Mouse (Mus musculus): ENCODE measurements around the gene Cysltr2. TPM values are rescaled to one million over a fixed set of nuclear protein-coding genes. Genes with fewer than 3 reads are reported as not detected.

Gene Cysltr2
- 0.18 and 0.49 TPM in 2 replicates for polyA plus RNA-seq (2014; fragmentation: Nextera tagmentation; extraction: Ambion mirVana)

GRCm38 (mm10) chr14:73048937-73049336 lies at the start of gene Cysltr2:
Gene Cysltr2, minus strand, starts transcription at chr14:73049114.
- ATAC-seq (replicated peaks; ENCODE audit: low FRiP score) (no peak), DNase-seq (ENCODE audit: low spot score) (no peak)
- 70% methylated on average over 6 of the region's 6 CpGs for WGBS

DNA sequence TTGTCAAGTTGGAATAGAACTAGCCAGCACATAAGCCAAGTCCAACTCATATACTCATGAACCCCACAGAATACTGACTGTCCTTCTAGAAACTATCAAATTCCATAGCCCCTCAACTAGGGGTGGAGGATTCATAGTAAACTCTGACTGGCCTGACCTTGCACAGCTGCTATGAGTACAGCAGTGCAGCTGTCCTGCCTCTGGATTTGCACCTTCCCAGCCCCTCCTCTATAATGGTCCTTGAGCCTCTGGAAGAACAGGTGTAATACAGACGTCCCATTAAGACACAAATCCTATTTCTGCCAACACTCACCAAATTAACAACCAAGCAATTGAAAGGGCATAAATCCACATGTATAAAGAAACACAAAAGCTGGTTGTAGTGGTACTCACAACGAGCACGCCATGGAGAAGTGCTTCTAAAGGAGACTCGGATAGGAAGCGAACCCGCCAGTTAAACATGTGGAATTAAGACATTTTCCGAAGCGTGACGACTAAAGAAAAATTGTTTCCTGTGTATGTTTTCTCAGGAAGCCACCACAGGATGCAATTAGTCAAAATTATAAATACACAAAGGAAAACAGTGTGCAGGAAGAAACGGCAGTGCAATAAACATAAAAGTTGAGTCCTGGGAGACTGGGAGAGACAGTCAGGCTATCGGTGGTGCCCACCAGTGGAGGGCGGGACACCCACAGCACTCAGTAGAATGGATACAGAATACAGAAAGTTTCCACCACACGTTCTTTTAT lies 46.1 kb upstream of the Cysltr2 start:
- H3K9me3 ChIP-seq (ENCODE audit: control insufficient read depth, low read length), result no peaks in the 10 kb centered on the region
- DNase-seq (ENCODE audit: low spot score) (peak; percentile 12), ATAC-seq (replicated peaks; ENCODE audit: low FRiP score) (no peak)
- no peaks in the 10 kb centered on the region for H3K4me1 ChIP-seq (replicated peaks; ENCODE audit: control insufficient read depth, insufficient read depth, low read length)
- H3K27ac ChIP-seq (ENCODE audit: low read depth, low read length), result no peak overlapping the region
- no peak overlapping the region for H3K4me3 ChIP-seq (ENCODE audit: low read depth, low read length)
- WGBS, result 74% methylated on average over 13 of the region's 13 CpGs
- no peak overlapping the region for H3K4me2 ChIP-seq
- H3K9ac ChIP-seq (ENCODE audit: low read depth, low read length), result no peak overlapping the region
- no peaks in the 10 kb centered on the region for H3K36me3 ChIP-seq (ENCODE audit: control insufficient read depth, insufficient read depth, low read length)
- no peaks in the 10 kb centered on the region for H3K27me3 ChIP-seq (replicated peaks; ENCODE audit: control insufficient read depth, insufficient read depth, low read length)

More at GRCm38 (mm10) chr14:73048937-73049336, at the start of gene Cysltr2:
- Histone ChIP-seq H3K9me3 (ENCODE audit: control insufficient read depth, low read length) (no peaks in the 10 kb centered on the region), H3K27ac (ENCODE audit: low read depth, low read length) (no peak within 1 kb of the TSS), H3K4me2 (no peak within 1 kb of the TSS), H3K27me3 (replicated peaks; ENCODE audit: control insufficient read depth, insufficient read depth, low read length) (no peaks in the 10 kb centered on the region), H3K36me3 (ENCODE audit: control insufficient read depth, insufficient read depth, low read length) (no peaks in the 10 kb centered on the region), H3K9ac (ENCODE audit: low read depth, low read length) (no peak within 1 kb of the TSS), H3K4me1 (replicated peaks; ENCODE audit: control insufficient read depth, insufficient read depth, low read length) (no peaks in the 10 kb centered on the region), H3K4me3 (ENCODE audit: low read depth, low read length) (no peak within 1 kb of the TSS)

- H3K4me1 ChIP-seq (replicated peaks; ENCODE audit: control insufficient read depth, insufficient read depth, low read length), result no peaks in the 10 kb centered on the region
- no peaks in the 10 kb centered on the region for H3K9me3 ChIP-seq (ENCODE audit: control insufficient read depth, low read length)
- 87% methylated on average over 3 of the region's 3 CpGs for WGBS
- no peak overlapping the region for H3K4me3 ChIP-seq (ENCODE audit: low read depth, low read length)
- no peaks in the 10 kb centered on the region for H3K36me3 ChIP-seq (ENCODE audit: control insufficient read depth, insufficient read depth, low read length)
- no peaks in the 10 kb centered on the region for H3K27me3 ChIP-seq (replicated peaks; ENCODE audit: control insufficient read depth, insufficient read depth, low read length)
- no peak overlapping the region for H3K4me2 ChIP-seq
- H3K27ac ChIP-seq (ENCODE audit: low read depth, low read length), result no peak overlapping the region
- no peak for ATAC-seq (replicated peaks; ENCODE audit: low FRiP score)
- no peak overlapping the region for H3K9ac ChIP-seq (ENCODE audit: low read depth, low read length)
- peak; percentile 19 for DNase-seq (ENCODE audit: low spot score)
Measured at GRCm38 (mm10) chr14:73092871-73093270, 44.0 kb upstream of the Cysltr2 start.

DNA sequence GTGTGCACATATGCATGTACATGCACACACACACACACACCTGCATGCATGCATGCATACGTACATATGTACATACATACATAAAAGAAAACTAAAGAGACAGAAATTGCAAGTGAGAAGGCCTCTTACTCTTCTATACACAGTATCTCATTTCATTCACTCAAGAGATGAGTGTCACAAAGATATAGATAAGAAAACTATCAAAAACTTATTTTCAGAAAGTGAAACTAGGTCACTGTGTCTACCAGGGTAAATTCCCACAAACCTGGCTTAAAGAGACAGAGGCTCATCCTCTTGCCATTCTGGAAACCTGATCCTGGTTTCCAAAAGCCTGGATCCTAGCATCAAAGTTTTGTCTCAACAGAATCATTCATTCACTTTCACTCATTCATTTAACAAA lies 39.3 kb upstream of the Cysltr2 start:
- Histone ChIP-seq H3K4me2 (no peak overlapping the region), H3K36me3 (ENCODE audit: control insufficient read depth, insufficient read depth, low read length) (no peaks in the 10 kb centered on the region), H3K9me3 (ENCODE audit: control insufficient read depth, low read length) (no peaks in the 10 kb centered on the region), H3K27me3 (replicated peaks; ENCODE audit: control insufficient read depth, insufficient read depth, low read length) (no peaks in the 10 kb centered on the region), H3K9ac (ENCODE audit: low read depth, low read length) (no peak overlapping the region), H3K4me1 (replicated peaks; ENCODE audit: control insufficient read depth, insufficient read depth, low read length) (no peaks in the 10 kb centered on the region), H3K27ac (ENCODE audit: low read depth, low read length) (no peak overlapping the region), H3K4me3 (ENCODE audit: low read depth, low read length) (no peak overlapping the region)
- DNase-seq (ENCODE audit: low spot score), result peak; percentile 2
- 82% methylated on average over 1 of the region's 1 CpGs for WGBS
- no peak for ATAC-seq (replicated peaks; ENCODE audit: low FRiP score)

DNA sequence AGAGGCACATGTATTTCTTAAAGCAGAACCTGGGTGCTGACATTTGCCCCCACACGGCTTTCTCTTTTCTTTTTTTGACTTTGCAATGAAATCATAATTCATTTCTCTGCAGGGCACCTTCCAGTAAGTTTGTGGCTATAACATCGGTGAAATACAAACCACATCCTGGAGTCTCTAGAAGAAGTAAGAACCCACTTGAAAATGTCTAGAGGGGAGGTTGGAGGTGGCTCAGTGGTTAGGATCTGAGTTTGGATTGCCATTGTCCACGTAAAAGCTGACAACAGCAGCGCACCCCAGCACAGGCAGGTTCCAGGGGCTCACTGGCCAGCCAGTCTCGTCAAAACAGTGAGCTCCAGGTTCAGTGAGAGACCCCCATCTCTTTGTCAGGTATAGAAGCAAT lies 38.8 kb upstream of the Cysltr2 start:
- no peaks in the 10 kb centered on the region for H3K9me3 ChIP-seq (ENCODE audit: control insufficient read depth, low read length)
- no peak overlapping the region for H3K27ac ChIP-seq (ENCODE audit: low read depth, low read length)
- ATAC-seq (replicated peaks; ENCODE audit: low FRiP score) (no peak), DNase-seq (ENCODE audit: low spot score) (peak; percentile 10)
- no peak overlapping the region for H3K4me2 ChIP-seq
- H3K4me3 ChIP-seq (ENCODE audit: low read depth, low read length), result no peak overlapping the region
- no peaks in the 10 kb centered on the region for H3K4me1 ChIP-seq (replicated peaks; ENCODE audit: control insufficient read depth, insufficient read depth, low read length)
- H3K27me3 ChIP-seq (replicated peaks; ENCODE audit: control insufficient read depth, insufficient read depth, low read length), result no peaks in the 10 kb centered on the region
- no peaks in the 10 kb centered on the region for H3K36me3 ChIP-seq (ENCODE audit: control insufficient read depth, insufficient read depth, low read length)
- WGBS, result 77% methylated on average over 5 of the region's 5 CpGs
- H3K9ac ChIP-seq (ENCODE audit: low read depth, low read length), result no peak overlapping the region

- Histone ChIP-seq H3K4me3 (ENCODE audit: low read depth, low read length) (no peak overlapping the region), H3K27ac (ENCODE audit: low read depth, low read length) (no peak overlapping the region), H3K4me2 (no peak overlapping the region), H3K4me1 (replicated peaks; ENCODE audit: control insufficient read depth, insufficient read depth, low read length) (no peaks in the 10 kb centered on the region), H3K36me3 (ENCODE audit: control insufficient read depth, insufficient read depth, low read length) (no peaks in the 10 kb centered on the region), H3K9me3 (ENCODE audit: control insufficient read depth, low read length) (no peaks in the 10 kb centered on the region), H3K27me3 (replicated peaks; ENCODE audit: control insufficient read depth, insufficient read depth, low read length) (no peaks in the 10 kb centered on the region), H3K9ac (ENCODE audit: low read depth, low read length) (no peak overlapping the region)
- DNase-seq (ENCODE audit: low spot score) (no peak), ATAC-seq (replicated peaks; ENCODE audit: low FRiP score) (no peak)
- WGBS, result 76% methylated on average over 5 of the region's 5 CpGs
Measured at GRCm38 (mm10) chr14:73087247-73087646, 38.3 kb upstream of the Cysltr2 start.

DNA sequence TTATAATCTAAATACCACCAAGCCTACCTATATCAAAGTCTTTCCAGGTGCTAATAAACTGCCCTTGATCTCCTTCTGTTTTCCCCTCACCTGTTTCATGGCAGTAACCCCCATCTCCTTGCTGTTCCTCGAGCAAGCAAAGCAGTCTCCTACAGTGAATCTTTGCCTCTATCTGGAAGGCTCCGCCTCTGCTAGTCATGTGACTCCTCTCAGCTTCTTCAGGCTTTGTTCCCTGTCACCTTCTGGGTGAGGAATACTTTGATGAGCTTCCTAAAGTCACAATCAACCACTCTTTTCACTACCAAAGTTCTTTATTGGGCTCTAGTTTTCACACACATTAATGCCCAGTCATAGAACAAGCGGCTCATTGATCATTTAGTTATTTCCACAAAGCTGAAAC lies 37.5 kb upstream of the Cysltr2 start:
- Histone ChIP-seq H3K36me3 (ENCODE audit: control insufficient read depth, insufficient read depth, low read length) (no peaks in the 10 kb centered on the region), H3K27ac (ENCODE audit: low read depth, low read length) (no peak overlapping the region), H3K4me2 (no peak overlapping the region), H3K27me3 (replicated peaks; ENCODE audit: control insufficient read depth, insufficient read depth, low read length) (no peaks in the 10 kb centered on the region), H3K4me3 (ENCODE audit: low read depth, low read length) (no peak overlapping the region), H3K9me3 (ENCODE audit: control insufficient read depth, low read length) (no peaks in the 10 kb centered on the region), H3K9ac (ENCODE audit: low read depth, low read length) (no peak overlapping the region), H3K4me1 (replicated peaks; ENCODE audit: control insufficient read depth, insufficient read depth, low read length) (no peaks in the 10 kb centered on the region)
- 45% methylated on average over 3 of the region's 3 CpGs for WGBS
- ATAC-seq (replicated peaks; ENCODE audit: low FRiP score), result no peak
- DNase-seq (ENCODE audit: low spot score), result peak; percentile 22

- H3K4me2 ChIP-seq, result no peak overlapping the region
- no peaks in the 10 kb centered on the region for H3K4me1 ChIP-seq (replicated peaks; ENCODE audit: control insufficient read depth, insufficient read depth, low read length)
- peak; percentile 4 for DNase-seq (ENCODE audit: low spot score)
- 72% methylated on average over 2 of the region's 2 CpGs for WGBS
- H3K9me3 ChIP-seq (ENCODE audit: control insufficient read depth, low read length), result no peaks in the 10 kb centered on the region
- H3K4me3 ChIP-seq (ENCODE audit: low read depth, low read length), result no peak overlapping the region
- H3K27ac ChIP-seq (ENCODE audit: low read depth, low read length), result no peak overlapping the region
- H3K27me3 ChIP-seq (replicated peaks; ENCODE audit: control insufficient read depth, insufficient read depth, low read length), result no peaks in the 10 kb centered on the region
- H3K9ac ChIP-seq (ENCODE audit: low read depth, low read length), result no peak overlapping the region
- no peaks in the 10 kb centered on the region for H3K36me3 ChIP-seq (ENCODE audit: control insufficient read depth, insufficient read depth, low read length)
- no peak for ATAC-seq (replicated peaks; ENCODE audit: low FRiP score)
Measured at GRCm38 (mm10) chr14:73083563-73083962, 34.6 kb upstream of the Cysltr2 start.

DNA sequence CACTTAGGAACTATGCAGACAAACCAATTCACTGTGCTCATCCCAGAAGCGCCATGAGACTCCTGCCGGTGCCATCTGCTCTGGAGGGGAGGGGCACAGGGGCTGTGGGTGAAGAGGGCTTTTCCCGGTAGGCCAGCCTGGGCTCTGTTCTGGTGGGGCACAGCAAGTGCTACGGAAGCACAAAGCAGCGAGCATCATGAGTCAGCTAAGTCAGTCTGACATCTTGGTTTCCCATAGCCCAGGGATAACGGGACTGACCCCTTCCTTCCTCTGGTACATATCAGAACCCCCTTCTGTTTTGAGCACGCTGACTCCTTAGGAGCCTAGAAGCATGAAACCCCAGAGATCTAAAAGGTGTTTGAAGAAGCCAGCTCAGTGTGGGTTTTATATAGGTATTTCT lies 15.5 kb upstream of the Cysltr2 start:
- Histone ChIP-seq H3K4me1 (replicated peaks; ENCODE audit: control insufficient read depth, insufficient read depth, low read length) (no peaks in the 10 kb centered on the region), H3K27ac (ENCODE audit: low read depth, low read length) (no peak overlapping the region), H3K36me3 (ENCODE audit: control insufficient read depth, insufficient read depth, low read length) (no peaks in the 10 kb centered on the region), H3K9me3 (ENCODE audit: control insufficient read depth, low read length) (no peaks in the 10 kb centered on the region), H3K27me3 (replicated peaks; ENCODE audit: control insufficient read depth, insufficient read depth, low read length) (no peaks in the 10 kb centered on the region), H3K4me3 (ENCODE audit: low read depth, low read length) (no peak overlapping the region), H3K4me2 (no peak overlapping the region), H3K9ac (ENCODE audit: low read depth, low read length) (no peak overlapping the region)
- ATAC-seq (replicated peaks; ENCODE audit: low FRiP score) (no peak), DNase-seq (ENCODE audit: low spot score) (no peak)
- WGBS, result 68% methylated on average over 7 of the region's 7 CpGs
